Mouse (Mus musculus) left cerebral cortex, adult 2 months (tissue): Measurements from ENCODE around the gene Ggps1. TPM values are rescaled to one million over a fixed set of nuclear protein-coding genes. Genes with fewer than 3 reads are reported as not detected.

Experiments used
- DNase-seq, 2 experiments: peaks; one replicate each; pipeline ENCODE4 v3.0.0; 2021 to 2022; ENCODE audit warnings: low spot score in 2 of 2, mixed read lengths in 1 of 2; ENCODE audit errors: extremely low spot score in 1 of 2
- H3K27ac ChIP-seq: fragments of 200-600 bp; 2 replicates; pipeline ENCODE4 v1.8.1; 2022
- H3K4me3 ChIP-seq: fragments of 200-600 bp; 2 replicates; pipeline ENCODE4 v1.8.1; 2022
- CTCF ChIP-seq: fragments of 200-600 bp; IDR thresholded peaks from 2 replicates; pipeline ENCODE4 v1.8.1; 2022; ENCODE audit warnings: antibody characterized with exemption, mild to moderate bottlenecking, moderate library complexity
- intact Hi-C: fragments of 180-260 bp; cut with DNase I; formaldehyde crosslinking; loops from one replicate; pipeline ENCODE4 v1.15.1; 2025
- total RNA-seq, 2 experiments: library from RNA; stranded (reverse); gene quantifications; 2 replicates each; pipeline ENCODE4 v1.2.3; 2021

Gene Ggps1
- total RNA-seq, 2 experiments from 2014 or later, result 65.7 to 66.6 TPM

DNA sequence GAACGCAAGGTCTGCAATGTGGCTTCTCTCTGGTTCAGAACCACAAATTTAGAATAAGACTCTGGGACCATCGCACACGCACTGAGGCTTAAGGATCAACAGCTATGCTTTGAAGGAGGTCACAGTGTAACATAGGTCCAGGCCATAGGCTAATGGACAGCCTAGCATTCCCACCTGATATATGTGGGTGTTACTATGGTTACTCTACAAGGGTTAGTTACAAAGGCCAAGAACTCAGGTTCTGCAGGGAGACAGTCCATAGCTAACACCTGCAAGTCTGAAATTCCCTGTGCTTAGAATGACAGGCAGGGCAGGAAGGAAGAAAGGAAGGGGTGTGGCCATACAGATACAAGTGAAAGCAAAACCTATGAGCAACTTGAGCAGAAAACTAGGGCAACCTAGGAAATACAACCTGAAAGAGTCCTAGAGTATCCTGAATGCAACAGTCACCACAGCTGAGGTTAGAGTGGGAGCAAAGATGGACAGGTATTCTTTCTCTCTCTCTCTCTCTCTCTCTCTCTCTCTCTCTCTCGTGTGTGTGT lies 51.8 kb downstream of the Ggps1 start:
- TF ChIP-seq CTCF, result no peak
- DNase-seq, result no peak
- Histone ChIP-seq H3K4me3 (no peak overlapping the region), H3K27ac (no peak overlapping the region)
- intact Hi-C loops, result no loop called here

DNA sequence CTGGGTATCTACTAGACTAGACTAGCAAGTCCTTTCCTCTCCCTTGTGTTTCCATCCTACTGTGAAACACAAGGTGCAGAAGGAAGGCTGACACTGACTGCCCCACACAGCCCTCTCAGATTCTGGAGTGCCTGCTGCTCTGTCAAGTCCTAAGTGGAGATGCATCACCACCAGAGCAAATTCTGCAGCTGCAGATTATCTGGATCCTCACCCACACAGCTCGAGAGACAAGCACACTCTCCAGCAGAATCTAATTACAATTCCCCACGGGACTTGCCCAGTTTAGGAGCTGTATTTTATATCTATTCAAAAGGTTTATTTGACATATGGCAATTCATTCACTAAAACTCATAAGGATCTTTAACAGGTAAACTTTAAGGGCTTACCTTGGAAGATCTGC lies 57.2 kb downstream of the Ggps1 start:
- no peak for DNase-seq
- TF ChIP-seq CTCF, result no peak
- intact Hi-C loops, result no loop called here
- no peak overlapping the region for H3K4me3 ChIP-seq
- H3K27ac ChIP-seq, result no peak overlapping the region

DNA sequence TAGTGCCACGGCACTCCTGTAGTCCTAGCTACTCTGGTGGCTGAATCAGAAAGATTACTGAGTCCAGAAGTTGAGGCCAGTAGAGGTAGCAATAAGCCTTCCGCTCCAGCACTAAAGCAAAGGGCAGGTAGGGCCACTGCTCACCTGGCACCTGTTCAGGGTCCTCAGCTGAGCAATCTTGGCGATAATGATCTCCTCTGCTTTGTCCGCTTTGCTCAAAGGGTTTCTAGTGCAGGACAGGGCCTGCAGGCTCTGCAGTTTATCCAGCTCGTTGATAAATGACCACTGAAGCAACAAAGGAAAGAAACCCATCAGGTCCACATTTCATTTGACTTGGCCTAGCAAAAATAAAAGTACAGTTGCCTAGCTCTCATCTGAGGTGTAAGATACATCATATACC lies 58.3 kb downstream of the Ggps1 start:
- intact Hi-C loops, result no loop called here
- H3K27ac ChIP-seq, result no peak overlapping the region
- TF ChIP-seq CTCF, result no peak
- no peak for DNase-seq
- no peak overlapping the region for H3K4me3 ChIP-seq

DNA sequence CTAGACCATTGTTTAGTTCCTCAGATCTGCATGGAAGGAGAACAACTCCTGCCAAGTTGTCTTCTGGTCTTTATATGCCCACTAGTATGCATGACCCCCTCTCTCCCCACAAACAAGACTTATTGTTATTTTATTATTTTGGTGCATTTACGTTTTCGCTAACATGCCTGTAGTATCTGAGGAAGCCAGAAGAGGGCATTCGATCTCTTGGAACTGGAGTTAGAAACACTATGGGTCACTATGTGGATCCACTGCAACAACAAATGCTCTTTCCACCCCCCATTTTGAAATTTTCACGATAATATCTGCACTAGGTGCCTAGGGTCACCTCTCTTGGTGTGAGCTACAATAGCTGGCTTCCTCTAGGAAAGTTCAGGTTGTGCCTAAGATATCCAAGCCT lies 59.2 kb downstream of the Ggps1 start:
- peak; percentile 38 for TF ChIP-seq CTCF
- no peak overlapping the region for H3K4me3 ChIP-seq
- H3K27ac ChIP-seq, result no peak overlapping the region
- no peak for DNase-seq
- intact Hi-C loops, result no loop called here

DNA sequence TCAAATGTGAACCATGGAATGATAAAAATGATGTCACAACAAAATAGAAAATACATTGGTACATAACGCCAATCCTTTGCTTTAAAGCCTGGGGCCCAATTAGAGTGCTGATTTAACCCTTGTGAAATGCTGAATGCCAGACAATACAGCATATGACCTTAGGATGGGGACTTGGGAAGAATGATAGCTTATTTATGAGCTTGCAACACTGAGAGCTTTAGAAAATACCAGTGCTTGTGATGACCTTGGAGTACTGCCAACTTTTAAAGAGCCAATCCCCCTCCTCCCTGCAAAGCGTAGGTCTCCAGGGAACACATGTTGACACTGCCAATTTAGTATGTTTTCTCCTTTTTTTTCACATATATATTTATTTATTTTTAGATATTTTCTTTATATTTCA lies 60.6 kb downstream of the Ggps1 start:
- intact Hi-C loops, result no loop called here
- no peak overlapping the region for H3K4me3 ChIP-seq
- no peak overlapping the region for H3K27ac ChIP-seq
- DNase-seq, result no peak
- no peak for TF ChIP-seq CTCF

Other genes with a start within 250 kb of the Ggps1 start
- gene B3galnt2, start 109.0 kb downstream of the Ggps1 start, total RNA-seq, result 10 to 100 TPM; 15.2 to 15.4 TPM
- 10 to 100 TPM; 79.8 to 85.0 TPM for gene Tbce, start 23.9 kb downstream of the Ggps1 start, total RNA-seq
- gene Arid4b, start 256 bp downstream of the Ggps1 start, total RNA-seq, result 10 to 100 TPM; 49.3 to 54.6 TPM